Mouse (Mus musculus): ENCODE measurements around the gene Foxa1. TPM values are rescaled to one million over a fixed set of nuclear protein-coding genes. Genes with fewer than 3 reads are reported as not detected.

Gene Foxa1
- polyA plus RNA-seq, 1 experiment from 2014 or later: not detected

DNA sequence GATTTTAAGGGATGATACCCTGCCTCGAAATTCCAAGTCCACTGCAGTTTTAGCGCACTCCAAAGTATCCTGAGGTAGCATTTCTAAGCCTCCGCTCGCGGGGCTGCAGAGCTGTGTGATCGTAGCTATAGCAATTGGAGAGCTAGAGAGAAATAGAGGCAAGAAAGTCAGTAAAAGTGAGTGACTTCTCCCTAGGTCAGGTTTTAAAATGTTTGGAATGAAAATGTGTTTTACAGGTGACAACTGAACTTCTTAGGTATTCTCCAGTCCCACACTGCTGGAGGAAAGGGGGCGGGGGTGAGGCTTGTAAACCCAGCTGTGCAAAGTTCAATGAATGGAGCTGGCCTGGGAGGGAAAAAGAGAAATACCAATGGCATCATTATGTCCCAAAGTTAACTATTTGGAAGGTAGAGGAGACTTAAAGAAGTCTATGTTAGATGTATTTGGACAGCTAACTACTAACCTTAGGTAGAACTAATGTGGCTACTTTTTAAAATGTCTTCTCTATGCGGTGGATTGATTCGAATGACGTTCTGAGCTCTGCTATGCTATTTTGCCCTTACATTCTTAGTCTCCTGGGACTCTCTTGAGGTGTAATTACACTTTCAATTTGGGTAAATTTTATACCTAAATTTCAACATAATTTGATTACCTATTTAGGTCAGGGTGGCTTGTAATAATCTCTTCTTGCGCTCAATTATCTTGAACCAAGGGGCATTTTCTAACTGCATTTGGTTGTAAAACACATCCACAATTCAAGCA is 9.6 kb downstream of the Foxa1 start:
- ATAC-seq (ENCODE audit: insufficient number of reproducible peaks, low FRiP score, low TSS enrichment, low read depth): no peak
- H3K4me3 ChIP-seq (ENCODE audit: low read depth, low read length): no peak overlapping the region
- 2% methylated on average over 11 of the region's 11 CpGs for WGBS
- peaks cover 68% of the 10 kb centered on the region for H3K27me3 ChIP-seq (ENCODE audit: control insufficient read depth, insufficient read depth, low read length)
- no peak overlapping the region for H3K4me2 ChIP-seq (ENCODE audit: low read depth, severe bottlenecking)
- no peak overlapping the region for H3K27ac ChIP-seq (replicated peaks; ENCODE audit: low read depth, low read length)
- H3K4me1 ChIP-seq (ENCODE audit: control insufficient read depth, insufficient read depth, low read length): no peaks in the 10 kb centered on the region
- no peaks in the 10 kb centered on the region for H3K36me3 ChIP-seq (ENCODE audit: control insufficient read depth, insufficient read depth, low read length)
- H3K9me3 ChIP-seq (ENCODE audit: control insufficient read depth, low read length): no peaks in the 10 kb centered on the region
- no peak overlapping the region for H3K9ac ChIP-seq (ENCODE audit: low read length)
- DNase-seq (ENCODE audit: low spot score): no peak

DNA sequence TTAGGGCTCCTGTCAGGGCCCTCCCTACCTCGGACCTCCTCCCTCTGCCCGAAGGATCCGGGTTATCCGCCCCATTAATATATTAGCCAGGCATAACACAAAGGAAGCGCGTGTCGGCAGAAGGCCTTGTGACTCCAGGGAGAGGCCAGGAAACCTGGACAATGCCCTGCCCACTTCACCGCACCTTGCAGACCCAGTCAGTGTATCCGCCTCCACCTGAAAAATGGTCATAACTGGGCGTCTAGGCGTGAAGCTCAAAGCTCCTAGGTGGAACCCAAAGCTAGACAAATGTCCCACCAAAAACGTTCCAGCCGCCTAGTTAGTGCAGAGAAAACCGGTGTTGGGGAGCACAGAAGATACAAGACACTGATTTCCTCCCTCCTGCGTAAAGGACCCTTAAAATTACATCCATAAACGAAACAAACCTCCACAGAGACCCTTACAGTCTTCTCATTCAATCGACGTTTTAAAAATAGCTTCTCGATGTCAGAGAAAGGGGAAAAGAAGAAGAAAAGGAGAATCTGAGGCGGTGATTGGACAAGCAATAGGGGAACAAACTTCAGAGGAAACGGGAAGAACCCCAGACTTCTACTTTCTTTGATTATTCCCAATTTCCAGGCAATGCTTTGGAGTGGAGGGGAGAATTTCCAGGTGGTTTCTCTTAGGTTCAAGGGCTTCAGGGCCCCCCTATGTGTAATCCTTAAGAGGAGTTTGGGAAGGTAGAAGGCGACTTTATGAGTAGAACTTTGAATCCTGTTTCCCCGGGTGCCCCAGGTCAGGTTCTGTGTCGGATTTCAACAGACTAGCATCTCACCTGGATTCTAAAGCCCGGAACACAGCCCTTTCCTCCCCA is 10.4 kb downstream of the Foxa1 start:
- Histone ChIP-seq H3K9me3 (ENCODE audit: control insufficient read depth, low read length) (no peaks in the 10 kb centered on the region), H3K4me3 (ENCODE audit: low read depth, low read length) (no peak overlapping the region), H3K9ac (ENCODE audit: low read length) (no peak overlapping the region), H3K27ac (replicated peaks; ENCODE audit: low read depth, low read length) (no peak overlapping the region), H3K4me2 (ENCODE audit: low read depth, severe bottlenecking) (no peak overlapping the region), H3K36me3 (ENCODE audit: control insufficient read depth, insufficient read depth, low read length) (no peaks in the 10 kb centered on the region), H3K4me1 (ENCODE audit: control insufficient read depth, insufficient read depth, low read length) (no peaks in the 10 kb centered on the region), H3K27me3 (ENCODE audit: control insufficient read depth, insufficient read depth, low read length) (peaks cover 63% of the 10 kb centered on the region)
- DNase-seq (ENCODE audit: low spot score) (peak; percentile 56), ATAC-seq (ENCODE audit: insufficient number of reproducible peaks, low FRiP score, low TSS enrichment, low read depth) (no peak)
- 1% methylated on average over 25 of the region's 25 CpGs for WGBS

DNA sequence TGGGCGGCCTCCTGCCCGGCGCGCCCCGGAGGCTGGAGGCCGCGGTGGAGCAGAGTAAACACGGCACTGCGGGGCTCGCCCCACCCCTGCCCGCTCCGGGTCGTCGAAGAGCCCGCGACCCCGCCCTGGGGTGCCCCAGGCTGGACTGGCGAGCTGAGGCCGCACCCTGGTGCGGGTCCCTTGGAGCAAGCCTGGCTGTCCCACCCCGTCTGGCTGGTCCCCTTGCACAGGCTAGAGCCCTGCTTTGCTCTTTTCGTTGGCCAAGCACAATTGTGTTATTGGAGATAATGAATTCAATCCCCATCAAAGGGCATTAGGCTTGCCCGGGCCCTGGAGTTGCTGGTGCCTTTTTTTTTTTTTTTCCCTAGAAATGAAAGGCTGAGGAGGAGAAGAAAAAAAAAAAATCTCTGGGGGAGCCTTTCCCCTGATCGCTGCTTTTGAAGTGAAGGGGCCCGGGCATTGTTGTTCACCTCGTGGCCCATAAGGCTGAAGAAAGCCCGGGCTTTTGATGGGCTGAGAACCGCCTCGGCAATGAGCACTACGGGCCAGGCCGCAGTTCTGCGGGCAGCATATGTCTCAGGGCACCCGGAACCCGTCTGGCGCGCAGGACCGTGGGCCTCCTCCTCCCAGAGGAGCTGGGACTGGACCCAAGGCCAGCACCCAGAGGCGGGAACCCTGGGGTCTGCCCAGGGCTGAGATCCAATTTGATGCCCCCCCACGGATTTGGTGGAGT is 11.7 kb downstream of the Foxa1 start:
- no peaks in the 10 kb centered on the region for H3K9me3 ChIP-seq (ENCODE audit: control insufficient read depth, low read length)
- H3K27me3 ChIP-seq (ENCODE audit: control insufficient read depth, insufficient read depth, low read length): peaks cover 57% of the 10 kb centered on the region
- H3K9ac ChIP-seq (ENCODE audit: low read length): no peak overlapping the region
- under 1% methylated on average over 38 of the region's 39 CpGs for WGBS
- no peaks in the 10 kb centered on the region for H3K36me3 ChIP-seq (ENCODE audit: control insufficient read depth, insufficient read depth, low read length)
- H3K4me3 ChIP-seq (ENCODE audit: low read depth, low read length): no peak overlapping the region
- no peak overlapping the region for H3K27ac ChIP-seq (replicated peaks; ENCODE audit: low read depth, low read length)
- ATAC-seq (ENCODE audit: insufficient number of reproducible peaks, low FRiP score, low TSS enrichment, low read depth): peak; percentile 22; the same call in 1 of the 2 replicates
- H3K4me1 ChIP-seq (ENCODE audit: control insufficient read depth, insufficient read depth, low read length): no peaks in the 10 kb centered on the region
- H3K4me2 ChIP-seq (ENCODE audit: low read depth, severe bottlenecking): peak overlapping the region; percentile 10; the same call in 1 of the 2 replicates
- peak; percentile 48 for DNase-seq (ENCODE audit: low spot score)

DNA sequence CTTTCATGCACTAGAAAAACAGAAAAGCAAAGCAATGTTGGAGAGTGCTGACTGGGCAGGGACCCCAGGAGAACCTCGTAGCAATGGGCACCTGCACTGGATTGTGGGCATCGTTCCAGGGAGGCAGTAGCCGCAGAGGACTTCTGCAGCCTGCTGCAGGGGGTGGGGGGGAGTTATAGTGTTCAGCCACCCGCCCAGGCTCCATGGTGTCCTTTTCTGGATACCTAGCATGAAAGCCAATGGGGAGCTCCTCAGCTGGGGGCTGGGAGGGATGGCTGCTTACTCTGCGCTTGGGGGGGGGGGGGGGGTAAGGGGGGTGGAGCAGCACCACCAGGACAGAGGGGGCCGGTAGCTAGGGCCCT is 12.2 kb downstream of the Foxa1 start:
- DNase-seq (ENCODE audit: low spot score) (peak; percentile 40), ATAC-seq (ENCODE audit: insufficient number of reproducible peaks, low FRiP score, low TSS enrichment, low read depth) (no peak)
- no peak overlapping the region for H3K4me3 ChIP-seq (ENCODE audit: low read depth, low read length)
- H3K9me3 ChIP-seq (ENCODE audit: control insufficient read depth, low read length): no peaks in the 10 kb centered on the region
- H3K4me1 ChIP-seq (ENCODE audit: control insufficient read depth, insufficient read depth, low read length): no peaks in the 10 kb centered on the region
- H3K27ac ChIP-seq (replicated peaks; ENCODE audit: low read depth, low read length): no peak overlapping the region
- H3K4me2 ChIP-seq (ENCODE audit: low read depth, severe bottlenecking): peak overlapping the region; percentile 10; the same call in 1 of the 2 replicates
- H3K27me3 ChIP-seq (ENCODE audit: control insufficient read depth, insufficient read depth, low read length): peaks cover 54% of the 10 kb centered on the region
- H3K36me3 ChIP-seq (ENCODE audit: control insufficient read depth, insufficient read depth, low read length): no peaks in the 10 kb centered on the region
- WGBS: 1% methylated on average over 4 of the region's 6 CpGs
- no peak overlapping the region for H3K9ac ChIP-seq (ENCODE audit: low read length)

DNA sequence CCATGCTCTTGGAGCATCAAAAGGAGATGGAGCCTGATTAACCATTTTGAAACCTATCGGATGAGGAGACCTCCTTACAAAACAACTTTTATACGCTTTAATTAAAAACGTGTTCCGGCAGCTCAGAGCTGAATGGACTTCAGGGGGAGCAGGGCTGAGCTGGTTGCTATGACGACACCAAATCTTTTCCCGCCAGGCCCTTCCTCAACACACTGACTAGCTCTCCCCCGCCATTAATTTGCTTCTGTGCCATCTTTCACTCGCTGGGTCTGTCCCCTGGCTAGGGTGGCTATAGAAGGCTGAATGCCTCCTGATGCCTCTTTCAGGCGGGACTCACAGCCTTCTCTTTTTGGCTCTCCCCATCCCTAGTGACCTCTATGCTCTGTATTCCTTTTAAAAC is 16.2 kb downstream of the Foxa1 start:
- no peaks in the 10 kb centered on the region for H3K4me1 ChIP-seq (ENCODE audit: control insufficient read depth, insufficient read depth, low read length)
- no peak overlapping the region for H3K27ac ChIP-seq (replicated peaks; ENCODE audit: low read depth, low read length)
- H3K9ac ChIP-seq (ENCODE audit: low read length): no peak overlapping the region
- H3K4me2 ChIP-seq (ENCODE audit: low read depth, severe bottlenecking): no peak overlapping the region
- no peak for ATAC-seq (ENCODE audit: insufficient number of reproducible peaks, low FRiP score, low TSS enrichment, low read depth)
- DNase-seq (ENCODE audit: low spot score): no peak
- no peaks in the 10 kb centered on the region for H3K36me3 ChIP-seq (ENCODE audit: control insufficient read depth, insufficient read depth, low read length)
- H3K9me3 ChIP-seq (ENCODE audit: control insufficient read depth, low read length): no peaks in the 10 kb centered on the region
- peaks cover 33% of the 10 kb centered on the region for H3K27me3 ChIP-seq (ENCODE audit: control insufficient read depth, insufficient read depth, low read length)
- WGBS: 10% methylated on average over 9 of the region's 9 CpGs
- H3K4me3 ChIP-seq (ENCODE audit: low read depth, low read length): no peak overlapping the region

DNA sequence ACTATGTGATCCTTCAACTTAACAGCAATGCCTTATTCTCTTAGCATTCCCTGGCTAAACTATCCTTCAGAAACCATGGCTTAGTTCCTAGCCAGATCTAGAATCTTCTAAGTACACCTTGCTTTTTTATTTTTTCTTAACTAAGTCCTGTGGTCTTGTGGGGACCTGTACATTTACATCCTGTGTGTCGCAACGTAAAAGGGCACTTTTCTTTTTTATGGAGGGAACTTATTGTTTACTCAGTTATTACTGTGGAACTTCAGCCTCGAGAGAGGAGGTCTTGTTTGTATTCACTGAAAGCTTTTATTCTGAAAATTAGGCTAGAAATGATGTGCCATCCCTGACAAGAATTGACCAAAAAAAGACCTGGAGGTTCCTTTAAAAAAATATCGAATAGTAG is 18.4 kb downstream of the Foxa1 start:
- 72% methylated on average over 4 of the region's 4 CpGs for WGBS
- ATAC-seq (ENCODE audit: insufficient number of reproducible peaks, low FRiP score, low TSS enrichment, low read depth) (no peak), DNase-seq (ENCODE audit: low spot score) (no peak)
- Histone ChIP-seq H3K4me3 (ENCODE audit: low read depth, low read length) (no peak overlapping the region), H3K27ac (replicated peaks; ENCODE audit: low read depth, low read length) (no peak overlapping the region), H3K4me1 (ENCODE audit: control insufficient read depth, insufficient read depth, low read length) (no peaks in the 10 kb centered on the region), H3K4me2 (ENCODE audit: low read depth, severe bottlenecking) (no peak overlapping the region), H3K27me3 (ENCODE audit: control insufficient read depth, insufficient read depth, low read length) (peaks cover 13% of the 10 kb centered on the region), H3K36me3 (ENCODE audit: control insufficient read depth, insufficient read depth, low read length) (no peaks in the 10 kb centered on the region), H3K9me3 (ENCODE audit: control insufficient read depth, low read length) (no peaks in the 10 kb centered on the region), H3K9ac (ENCODE audit: low read length) (no peak overlapping the region)

DNA sequence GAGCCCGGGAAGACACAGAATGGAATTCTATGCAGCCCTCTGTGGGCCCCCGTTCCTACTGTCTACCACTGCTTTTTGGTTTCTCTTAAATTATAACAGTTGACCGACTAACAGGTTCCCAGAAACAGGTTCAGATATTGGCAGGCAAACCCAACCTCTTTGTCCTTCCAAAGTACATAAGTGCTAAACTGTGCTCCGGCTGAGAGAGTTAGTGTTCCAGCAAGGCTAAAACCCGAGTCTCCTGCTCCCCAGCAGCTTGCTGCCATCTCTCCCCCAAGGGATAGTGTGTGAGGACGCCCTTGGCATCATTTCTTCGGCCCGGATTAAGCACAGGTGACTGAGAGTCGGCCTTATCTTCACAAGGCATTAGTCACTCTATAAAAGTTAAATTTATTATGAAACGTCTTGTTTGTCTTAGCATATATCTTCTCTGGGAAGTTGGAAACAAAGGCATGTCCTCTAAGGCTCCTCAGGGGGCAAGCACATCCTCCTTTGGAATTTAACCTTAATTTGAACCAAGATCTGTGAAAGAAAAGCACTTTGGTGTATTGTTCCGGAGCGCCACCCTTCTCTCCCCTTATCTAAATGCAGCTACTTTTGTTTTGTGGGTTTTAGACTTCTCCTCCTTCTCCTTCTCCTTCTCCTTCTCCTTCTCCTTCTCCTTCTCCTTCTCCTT is 30.9 kb downstream of the Foxa1 start:
- H3K27me3 ChIP-seq (ENCODE audit: control insufficient read depth, insufficient read depth, low read length): no peaks in the 10 kb centered on the region
- H3K9me3 ChIP-seq (ENCODE audit: control insufficient read depth, low read length): no peaks in the 10 kb centered on the region
- H3K27ac ChIP-seq (replicated peaks; ENCODE audit: low read depth, low read length): no peak overlapping the region
- 63% methylated on average over 12 of the region's 12 CpGs for WGBS
- no peaks in the 10 kb centered on the region for H3K4me1 ChIP-seq (ENCODE audit: control insufficient read depth, insufficient read depth, low read length)
- no peak overlapping the region for H3K9ac ChIP-seq (ENCODE audit: low read length)
- H3K4me2 ChIP-seq (ENCODE audit: low read depth, severe bottlenecking): no peak overlapping the region
- no peaks in the 10 kb centered on the region for H3K36me3 ChIP-seq (ENCODE audit: control insufficient read depth, insufficient read depth, low read length)
- ATAC-seq (ENCODE audit: insufficient number of reproducible peaks, low FRiP score, low TSS enrichment, low read depth) (no peak), DNase-seq (ENCODE audit: low spot score) (no peak)
- no peak overlapping the region for H3K4me3 ChIP-seq (ENCODE audit: low read depth, low read length)

DNA sequence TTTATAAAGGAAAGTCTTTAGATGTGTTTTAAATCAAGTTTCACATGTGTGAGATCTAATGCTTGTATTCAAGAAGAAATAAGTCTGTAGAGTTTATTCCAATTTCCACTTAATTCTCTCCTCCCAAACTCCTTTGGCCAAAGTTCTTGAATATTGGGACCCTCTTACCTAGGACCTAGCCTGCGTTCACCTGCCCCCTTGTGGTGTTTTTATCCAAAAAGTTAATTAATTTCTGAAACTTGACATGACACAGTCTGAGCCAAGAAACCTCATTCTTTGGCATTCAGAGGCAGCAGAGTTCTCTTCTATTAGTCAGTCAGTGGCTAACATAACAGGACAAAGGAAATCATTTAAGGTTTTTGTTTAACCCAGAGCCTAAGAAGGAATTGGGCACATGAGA is 32.2 kb downstream of the Foxa1 start:
- H3K9ac ChIP-seq (ENCODE audit: low read length): no peak overlapping the region
- H3K27ac ChIP-seq (replicated peaks; ENCODE audit: low read depth, low read length): no peak overlapping the region
- no peak overlapping the region for H3K4me2 ChIP-seq (ENCODE audit: low read depth, severe bottlenecking)
- H3K4me1 ChIP-seq (ENCODE audit: control insufficient read depth, insufficient read depth, low read length): no peaks in the 10 kb centered on the region
- ATAC-seq (ENCODE audit: insufficient number of reproducible peaks, low FRiP score, low TSS enrichment, low read depth) (no peak), DNase-seq (ENCODE audit: low spot score) (no peak)
- H3K9me3 ChIP-seq (ENCODE audit: control insufficient read depth, low read length): no peaks in the 10 kb centered on the region
- 77% methylated on average over 1 of the region's 1 CpGs for WGBS
- no peaks in the 10 kb centered on the region for H3K27me3 ChIP-seq (ENCODE audit: control insufficient read depth, insufficient read depth, low read length)
- H3K4me3 ChIP-seq (ENCODE audit: low read depth, low read length): no peak overlapping the region
- no peaks in the 10 kb centered on the region for H3K36me3 ChIP-seq (ENCODE audit: control insufficient read depth, insufficient read depth, low read length)
